Mouse (Mus musculus) neural tube, embryonic 14.5 days (tissue): Measurements from ENCODE around the gene Tspan17. TPM values are rescaled to one million over a fixed set of nuclear protein-coding genes. Genes with fewer than 3 reads are reported as not detected.

Experiments used
- ATAC-seq: fragments of 200-750 bp; cut with Nextera tagmentation; 2 replicates; pipeline ENCODE4 v1.8.0; 2017; ENCODE audit warnings: low read depth, mild to moderate bottlenecking, moderate TSS enrichment, moderate library complexity
- H3K27ac ChIP-seq: fragments of 300-500 bp; sonication (generic); 2 replicates; pipeline ENCODE4 v1.5.1; 2014; ENCODE audit warnings: low read depth, mild to moderate bottlenecking, control low read depth, low read length, moderate library complexity, mixed read lengths
- H3K27me3 ChIP-seq: fragments of 300-500 bp; sonication (generic); 2 replicates; pipeline ENCODE4 v1.6.1; 2014; ENCODE audit warnings: low read length; ENCODE audit not compliant: control insufficient read depth, insufficient read depth
- H3K36me3 ChIP-seq: fragments of 300-500 bp; sonication (generic); 2 replicates; pipeline ENCODE4 v1.6.1; 2014; ENCODE audit warnings: low read length, mixed read lengths; ENCODE audit not compliant: control insufficient read depth, insufficient read depth
- H3K4me1 ChIP-seq: fragments of 300-500 bp; sonication (generic); 2 replicates; pipeline ENCODE4 v1.6.1; 2014; ENCODE audit warnings: low read length; ENCODE audit not compliant: control insufficient read depth, insufficient read depth
- H3K4me2 ChIP-seq: fragments of 300-500 bp; sonication (generic); 2 replicates; pipeline ENCODE4 v1.6.1; 2014; ENCODE audit warnings: mild to moderate bottlenecking, low read depth, low read length, control low read depth
- H3K4me3 ChIP-seq: fragments of 300-500 bp; sonication (generic); 2 replicates; pipeline ENCODE4 v1.5.1; 2014; ENCODE audit warnings: low read depth, low read length, control low read depth, mixed read lengths
- H3K9ac ChIP-seq: fragments of 300-500 bp; sonication (generic); replicated peaks from 2 replicates; pipeline ENCODE4 v1.6.1; 2014; ENCODE audit warnings: low read depth, mild to moderate bottlenecking, control low read depth, low read length, mixed read lengths
- H3K9me3 ChIP-seq: fragments of 300-500 bp; sonication (generic); 2 replicates; pipeline ENCODE4 v1.6.1; 2016; ENCODE audit warnings: low read length; ENCODE audit not compliant: control insufficient read depth
- WGBS: fragments of 180-500 bp; shearing (Covaris S2); extraction: QIAGEN DNeasy Blood & Tissue Kit; methylation state at CpG from one replicate; pipeline ENCODE4 v1.1.7; 2014; 5-methylcytosine and 5-hydroxymethylcytosine counted together
- polyA plus RNA-seq: library from polyadenylated mRNA; unstranded; fragments of >200 nt; fragmentation: Nextera tagmentation; extraction: Ambion mirVana; gene quantifications from 2 replicates; pipeline ENCODE4 v1.2.1, GENCODE M21; 2014

Gene Tspan17
- polyA plus RNA-seq, 1 experiment from 2014 or later: 78.1 TPM

DNA sequence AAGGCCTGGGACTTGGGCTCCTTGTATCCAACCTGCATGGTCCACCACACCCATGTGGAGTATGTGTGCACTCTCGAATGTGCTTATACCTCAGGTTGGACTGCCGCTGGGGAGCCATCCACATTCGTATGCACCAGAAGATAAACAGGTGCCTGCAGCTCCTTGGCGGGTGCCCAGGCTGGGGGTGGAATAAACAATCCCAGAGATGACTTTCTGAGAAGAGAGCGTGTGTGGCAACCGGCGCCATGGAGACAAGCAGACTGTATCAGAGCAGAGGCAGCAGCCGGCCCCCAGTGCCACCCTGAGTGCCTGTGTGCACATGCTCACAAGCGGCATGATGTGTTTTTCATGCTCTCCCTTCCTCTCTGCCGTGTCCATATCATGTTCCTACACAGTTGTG is 36.5 kb upstream of the Tspan17 start:
- 69% methylated on average over 10 of the region's 10 CpGs for WGBS
- H3K9ac ChIP-seq: no peak overlapping the region
- peaks cover 33% of the 10 kb centered on the region for H3K4me1 ChIP-seq
- H3K4me3 ChIP-seq: no peak overlapping the region
- no peaks in the 10 kb centered on the region for H3K9me3 ChIP-seq
- H3K36me3 ChIP-seq: no peaks in the 10 kb centered on the region
- H3K4me2 ChIP-seq: no peak overlapping the region
- H3K27me3 ChIP-seq: no peaks in the 10 kb centered on the region
- ATAC-seq: no peak
- H3K27ac ChIP-seq: no peak overlapping the region

DNA sequence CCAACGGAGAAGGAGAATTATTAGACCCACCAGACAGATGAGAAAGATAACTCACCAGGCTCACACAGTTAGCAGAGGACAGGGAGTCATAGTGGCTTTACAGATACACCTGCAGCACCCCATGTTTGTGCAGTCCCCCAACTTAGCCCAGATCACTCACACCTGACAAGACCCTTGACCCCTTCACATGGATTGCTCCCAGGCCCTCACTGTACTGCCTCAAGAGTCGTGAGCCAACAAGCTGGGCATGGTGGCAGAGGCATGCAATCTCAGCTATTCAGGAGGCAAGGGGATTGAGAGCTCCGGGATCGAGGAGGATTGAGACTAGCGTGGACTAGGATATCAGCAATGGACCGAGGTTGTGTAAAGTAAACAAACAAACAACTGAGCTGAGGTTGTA is 35.4 kb upstream of the Tspan17 start:
- Histone ChIP-seq H3K4me2 (no peak overlapping the region), H3K27me3 (no peaks in the 10 kb centered on the region), H3K4me3 (no peak overlapping the region), H3K4me1 (peaks cover 25% of the 10 kb centered on the region), H3K27ac (no peak overlapping the region), H3K36me3 (no peaks in the 10 kb centered on the region), H3K9me3 (no peaks in the 10 kb centered on the region), H3K9ac (no peak overlapping the region)
- 65% methylated on average over 6 of the region's 6 CpGs for WGBS
- ATAC-seq: no peak

DNA sequence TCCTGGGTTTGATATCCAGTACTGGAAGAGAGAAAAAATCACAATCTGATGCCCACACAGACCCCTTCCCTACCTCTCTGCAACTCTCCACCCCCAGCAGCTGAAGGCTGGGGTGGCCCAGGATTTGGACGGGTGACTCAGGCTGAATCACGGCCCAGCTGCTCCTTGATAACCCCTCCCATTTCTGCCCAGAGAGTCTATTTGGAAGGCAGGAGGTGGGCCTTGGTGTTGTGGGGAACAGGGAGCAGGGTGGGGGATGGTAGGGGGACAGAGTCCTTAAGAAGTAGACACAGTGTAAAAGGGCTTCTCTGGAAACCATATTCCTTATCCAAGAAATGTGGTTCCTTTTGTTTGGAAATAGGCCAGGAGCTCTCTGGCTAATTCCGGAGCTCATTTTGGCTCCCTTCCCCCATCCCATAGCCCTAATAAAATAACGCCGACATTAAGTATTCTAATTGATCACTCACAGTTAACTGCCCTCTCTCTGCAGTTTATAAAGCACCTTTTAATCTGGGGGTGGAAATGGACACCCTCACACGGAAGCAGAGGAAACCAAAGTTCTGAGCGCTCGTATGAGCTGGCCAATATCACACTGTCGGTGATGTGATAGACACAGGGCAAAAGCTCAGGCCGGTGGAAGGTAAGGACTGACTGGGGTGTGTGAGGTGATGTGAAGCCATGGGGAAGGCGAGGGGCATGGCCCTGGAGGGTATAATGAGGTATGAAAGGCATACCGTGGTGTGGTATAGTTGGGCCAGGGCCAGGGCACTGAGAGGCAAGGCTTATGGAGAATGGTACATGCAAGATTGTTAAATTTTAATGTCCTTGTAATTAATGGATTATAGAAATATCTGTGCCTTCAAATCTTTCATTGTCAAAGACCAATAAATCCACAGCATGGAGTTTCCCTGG is 34.8 kb upstream of the Tspan17 start:
- Histone ChIP-seq H3K27ac (no peak overlapping the region; the same call in 1 of the 2 replicates), H3K4me2 (no peak overlapping the region; the same call in 1 of the 2 replicates), H3K9ac (no peak overlapping the region), H3K4me3 (no peak overlapping the region), H3K9me3 (no peaks in the 10 kb centered on the region), H3K4me1 (peaks cover 32% of the 10 kb centered on the region), H3K27me3 (no peaks in the 10 kb centered on the region), H3K36me3 (no peaks in the 10 kb centered on the region)
- ATAC-seq: no peak
- WGBS: 26% methylated on average over 12 of the region's 12 CpGs

DNA sequence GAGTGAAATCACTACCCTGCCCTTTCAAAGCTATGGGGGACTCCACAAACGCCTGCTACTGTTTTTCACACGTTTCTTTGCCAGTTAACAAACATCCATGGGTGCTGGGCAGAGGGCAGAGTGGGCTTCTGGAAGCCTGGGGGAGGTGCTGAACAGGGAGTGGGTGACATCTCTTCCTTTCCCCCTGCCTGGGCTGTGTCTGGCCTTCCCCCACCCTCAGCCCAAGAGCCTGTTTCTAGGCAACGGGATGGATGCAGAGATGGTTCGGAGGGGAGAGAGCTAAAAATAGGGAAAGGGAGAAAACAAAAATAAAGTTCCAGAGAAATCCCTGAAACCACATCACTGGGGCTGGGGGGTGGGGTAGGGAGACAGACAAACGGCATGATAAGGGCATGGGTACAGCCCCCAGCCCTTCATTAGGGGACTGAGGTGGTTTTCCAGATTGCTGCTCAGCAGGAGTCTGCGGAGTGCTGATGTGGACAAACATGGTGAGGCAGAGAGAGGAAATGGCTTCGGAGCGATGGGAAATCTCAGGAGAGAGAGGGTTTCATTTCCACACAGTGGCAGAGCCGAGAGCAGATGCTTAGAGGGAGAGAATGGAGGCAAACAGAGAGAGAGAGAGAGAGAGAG is 33.9 kb upstream of the Tspan17 start:
- Histone ChIP-seq H3K9ac (no peak overlapping the region; the same call in 1 of the 2 replicates), H3K27ac (peak overlapping the region; percentile 58), H3K27me3 (no peaks in the 10 kb centered on the region), H3K4me3 (no peak overlapping the region), H3K4me2 (0 out of 2 replicates have a peak overlapping the region, but pooled peaks have one; percentile 12), H3K4me1 (peaks cover 28% of the 10 kb centered on the region), H3K9me3 (no peaks in the 10 kb centered on the region), H3K36me3 (no peaks in the 10 kb centered on the region)
- no peak for ATAC-seq
- 14% methylated on average over 9 of the region's 9 CpGs for WGBS

DNA sequence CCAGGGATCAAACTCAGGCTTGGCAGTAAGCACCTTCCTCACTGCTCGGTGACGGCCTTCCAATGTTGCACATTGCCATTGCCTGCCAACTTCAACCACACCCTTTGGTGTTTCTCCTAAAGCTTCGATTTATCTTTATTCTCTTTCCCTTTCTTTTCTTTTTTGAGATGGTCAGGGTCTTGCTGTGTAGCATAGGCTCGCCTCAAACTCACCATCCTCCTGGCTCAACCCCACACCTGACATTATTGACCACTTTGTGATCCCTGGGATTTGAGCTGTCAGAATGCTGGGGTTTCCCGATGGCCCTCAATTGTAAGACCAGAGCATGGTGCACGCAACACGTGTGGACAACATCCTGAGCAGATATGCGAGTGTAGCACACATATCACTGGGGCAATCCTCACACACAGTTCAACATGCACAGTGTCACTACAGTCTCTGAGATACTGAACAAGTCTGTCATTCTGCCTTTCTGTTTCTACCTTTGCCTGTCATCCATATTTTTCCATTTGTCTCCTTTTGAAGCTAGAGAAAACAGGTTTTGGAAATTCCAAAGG is 32.9 kb upstream of the Tspan17 start:
- Histone ChIP-seq H3K9me3 (no peaks in the 10 kb centered on the region), H3K27ac (no peak overlapping the region), H3K4me3 (no peak overlapping the region), H3K4me1 (peaks cover 27% of the 10 kb centered on the region), H3K9ac (no peak overlapping the region), H3K36me3 (no peaks in the 10 kb centered on the region), H3K27me3 (no peaks in the 10 kb centered on the region), H3K4me2 (no peak overlapping the region)
- 91% methylated on average over 8 of the region's 8 CpGs for WGBS
- ATAC-seq: no peak

DNA sequence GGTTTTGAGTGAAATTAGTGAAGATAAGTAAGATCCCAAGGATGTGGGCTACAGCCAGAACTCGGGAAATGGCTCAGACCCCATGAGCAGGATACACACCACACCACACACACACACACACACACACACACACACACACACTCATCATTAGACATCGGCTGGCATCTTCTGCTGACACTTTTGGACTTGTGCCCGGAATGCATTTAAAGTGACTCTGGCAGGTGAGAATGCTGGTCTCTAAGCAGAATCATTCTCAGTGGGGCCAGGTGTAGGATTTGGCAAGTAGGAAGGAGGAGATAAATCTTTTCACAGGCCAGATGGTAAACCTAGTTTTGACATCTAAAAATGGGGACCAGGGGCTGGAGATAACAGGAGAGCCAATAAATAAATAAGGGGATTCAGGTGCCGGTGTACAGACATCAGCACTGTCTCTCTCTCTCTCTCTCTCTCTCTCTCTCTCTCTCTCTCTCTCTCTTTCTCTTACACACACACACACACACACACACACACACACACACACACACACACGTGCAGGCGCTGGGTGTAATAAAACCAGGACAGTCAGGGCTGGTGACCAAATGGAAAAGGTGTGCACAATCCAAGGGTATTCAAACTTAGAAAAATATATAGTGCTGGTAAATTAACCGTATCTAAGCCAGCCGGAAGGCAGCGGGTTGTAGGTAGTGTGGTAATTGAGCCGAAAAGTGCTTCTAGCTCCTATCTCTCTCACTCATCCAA is 31.9 kb upstream of the Tspan17 start:
- peak overlapping the region; percentile 92 for H3K27ac ChIP-seq
- ATAC-seq: 0 out of 2 replicates have a peak, but pooled peaks have one; percentile 0
- WGBS: 28% methylated on average over 10 of the region's 10 CpGs
- H3K9me3 ChIP-seq: no peaks in the 10 kb centered on the region
- no peaks in the 10 kb centered on the region for H3K36me3 ChIP-seq
- peak overlapping the region; percentile 48 for H3K9ac ChIP-seq
- no peaks in the 10 kb centered on the region for H3K27me3 ChIP-seq
- peaks cover 27% of the 10 kb centered on the region for H3K4me1 ChIP-seq
- peak overlapping the region; percentile 83 for H3K4me2 ChIP-seq
- H3K4me3 ChIP-seq: peak overlapping the region; percentile 36

DNA sequence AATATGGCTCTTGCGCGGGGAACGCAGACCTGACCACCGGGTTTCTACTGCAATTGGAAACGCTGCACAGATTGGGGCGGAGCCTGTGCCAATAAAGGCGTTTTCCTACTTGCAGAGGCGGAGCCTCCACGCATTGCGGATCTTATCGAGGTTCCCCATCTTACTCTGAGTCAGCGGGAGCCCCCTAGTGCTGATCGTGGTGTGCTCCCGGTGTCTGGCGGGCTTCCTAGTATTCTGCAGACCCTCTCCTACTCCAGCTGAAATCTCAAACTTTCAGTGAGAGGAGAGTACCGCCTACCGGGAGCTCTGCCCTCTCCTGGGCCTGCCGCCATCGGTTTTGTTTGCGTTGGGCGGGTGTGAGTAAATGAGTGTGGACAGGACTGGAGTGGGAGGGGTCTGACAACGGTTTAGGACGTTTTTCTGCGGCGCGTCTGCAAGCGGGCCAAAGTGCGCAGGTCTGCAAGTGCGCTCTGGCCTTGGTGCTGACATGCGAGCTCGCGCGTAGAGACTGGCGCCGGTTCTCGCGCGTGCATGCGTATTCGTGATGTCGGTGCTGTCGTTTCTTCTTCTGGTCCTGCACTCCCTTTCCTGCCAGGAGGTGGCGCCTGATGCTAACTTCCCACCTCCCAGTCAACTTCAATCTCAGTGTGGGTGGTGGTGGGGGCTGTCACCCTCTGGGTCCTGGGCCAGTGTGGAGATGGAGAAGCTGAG is 31.0 kb upstream of the Tspan17 start:
- ATAC-seq: peak; percentile 80
- peak overlapping the region; percentile 83 for H3K4me2 ChIP-seq
- peak overlapping the region; percentile 48 for H3K9ac ChIP-seq
- no peaks in the 10 kb centered on the region for H3K36me3 ChIP-seq
- under 1% methylated on average over 43 of the region's 43 CpGs for WGBS
- H3K27ac ChIP-seq: peak overlapping the region; percentile 92
- 0 out of 2 replicates have a peak, but pooled peaks cover 4% of the 10 kb centered on the region for H3K27me3 ChIP-seq
- peaks cover 27% of the 10 kb centered on the region for H3K4me1 ChIP-seq
- H3K4me3 ChIP-seq: peak overlapping the region; percentile 36
- H3K9me3 ChIP-seq: no peaks in the 10 kb centered on the region

DNA sequence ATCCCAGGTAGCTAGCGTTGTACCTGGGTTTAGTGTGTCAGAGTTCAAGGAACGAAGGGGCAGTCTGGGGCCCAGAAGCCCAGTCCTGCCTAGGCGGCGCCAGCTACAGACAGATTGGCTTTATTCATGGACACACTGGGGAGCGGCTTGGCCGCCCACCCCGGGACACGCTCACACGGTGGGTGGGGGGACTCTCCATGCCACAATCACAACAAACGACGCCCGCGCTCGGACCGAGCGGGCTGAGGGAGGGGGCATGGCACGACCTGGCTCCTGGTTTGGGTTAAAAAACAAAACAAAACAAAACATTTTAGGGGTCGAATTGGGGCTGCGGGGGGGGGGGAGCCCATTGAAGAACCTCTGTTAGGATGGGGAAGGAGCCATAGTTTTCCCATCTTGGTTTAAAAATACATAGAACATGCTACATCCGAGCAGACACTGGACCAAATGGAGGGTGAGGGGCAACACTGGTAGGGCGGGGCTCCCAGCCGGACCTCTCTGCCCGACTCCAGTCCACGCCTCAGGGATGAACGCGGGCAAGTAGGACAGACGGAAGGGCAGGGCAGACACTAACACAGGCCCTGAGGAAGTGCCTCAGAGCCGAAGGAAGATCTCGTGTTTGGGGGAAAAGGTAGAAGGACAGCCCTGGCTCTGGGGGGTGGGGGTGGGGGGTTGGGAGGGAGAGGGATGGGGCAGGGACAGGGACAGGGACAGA is 30.3 kb upstream of the Tspan17 start:
- Histone ChIP-seq H3K27ac (peak overlapping the region; percentile 92), H3K4me1 (peaks cover 27% of the 10 kb centered on the region), H3K4me2 (peak overlapping the region; percentile 83), H3K9me3 (no peaks in the 10 kb centered on the region), H3K27me3 (0 out of 2 replicates have a peak, but pooled peaks cover 7% of the 10 kb centered on the region), H3K4me3 (peak overlapping the region; percentile 36), H3K36me3 (no peaks in the 10 kb centered on the region), H3K9ac (peak overlapping the region; percentile 48)
- under 1% methylated on average over 29 of the region's 29 CpGs for WGBS
- ATAC-seq: 0 out of 2 replicates have a peak, but pooled peaks have one; percentile 12
